7 mouse cellular contexts compared by ENCODE assay signal in genomic region chr9:45838069-45838433, GRCm38 (mm10). TPM values are rescaled to one million over a fixed set of nuclear protein-coding genes. Genes with fewer than 3 reads are reported as not detected.
DNase-seq lines count a peak whose midpoint lies in the region; ATAC-seq and TF ChIP-seq lines count a peak whose summit lies in the region.

No protein-coding gene starts in this region.

- H3K4me2 ChIP-seq in forebrain, embryonic 13.5 days: peak overlapping the region; percentile 100
- peak overlapping the region; percentile 99 for H3K4me2 ChIP-seq in limb, embryonic 12.5 days
- H3K4me2 ChIP-seq in neural tube, embryonic 15.5 days: peak overlapping the region; percentile 96

- peaks cover 14% of the 10 kb centered on the region for H3K4me1 ChIP-seq in lung, adult 2 months (ENCODE audit: control insufficient read depth, insufficient read depth, low read length)
- peaks cover 41% of the 10 kb centered on the region for H3K4me1 ChIP-seq in forebrain, embryonic 13.5 days
- H3K4me1 ChIP-seq in limb, embryonic 12.5 days (replicated peaks): peaks cover 24% of the 10 kb centered on the region
- H3K4me1 ChIP-seq in neural tube, embryonic 15.5 days: peaks cover 42% of the 10 kb centered on the region

- TF ChIP-seq POLR2A in lung, adult 2 months (IDR thresholded peaks at IDR 0.05; ENCODE audit: borderline replicate concordance, extremely low read depth, low read depth, low read length): no peak

- H3K4me3 ChIP-seq in lung, adult 2 months (replicated peaks; ENCODE audit: extremely low read depth, low read depth, low read length): peak overlapping the region; percentile 69
- peak overlapping the region; percentile 79 for H3K4me3 ChIP-seq in forebrain, embryonic 13.5 days
- H3K4me3 ChIP-seq in limb, embryonic 12.5 days (replicated peaks): peak overlapping the region; percentile 83
- H3K4me3 ChIP-seq in neural tube, embryonic 15.5 days (replicated peaks): peak overlapping the region; percentile 93

- no peak overlapping the region for H3K27ac ChIP-seq in forebrain, embryonic 13.5 days
- H3K27ac ChIP-seq in limb, embryonic 12.5 days: no peak overlapping the region
- H3K27ac ChIP-seq in neural tube, embryonic 15.5 days (replicated peaks): no peak overlapping the region; the same call in 1 of the 2 replicates

- H3K27me3 ChIP-seq in forebrain, embryonic 13.5 days: no peaks in the 10 kb centered on the region
- no peaks in the 10 kb centered on the region for H3K27me3 ChIP-seq in limb, embryonic 12.5 days
- H3K27me3 ChIP-seq in neural tube, embryonic 15.5 days (replicated peaks): no peaks in the 10 kb centered on the region

- H3K9me3 ChIP-seq in forebrain, embryonic 13.5 days (replicated peaks): no peaks in the 10 kb centered on the region
- no peaks in the 10 kb centered on the region for H3K9me3 ChIP-seq in limb, embryonic 12.5 days
- no peaks in the 10 kb centered on the region for H3K9me3 ChIP-seq in neural tube, embryonic 15.5 days (replicated peaks)

- DNase-seq in lung, adult 2 months: no peak
- no peak for DNase-seq in lung, postnatal 14 days
- no peak for DNase-seq in thymus, postnatal 36 days

- H3K9ac ChIP-seq in forebrain, embryonic 13.5 days: no peak overlapping the region
- H3K9ac ChIP-seq in limb, embryonic 12.5 days (replicated peaks): no peak overlapping the region
- H3K9ac ChIP-seq in neural tube, embryonic 15.5 days (replicated peaks): no peak overlapping the region; the same call in none of the 2 replicates

- no peak for TF ChIP-seq CTCF in lung, adult 2 months (IDR thresholded peaks at IDR 0.05; ENCODE audit: insufficient read depth, low read length)

- no peak; the same call in 1 of the 2 replicates for ATAC-seq in forebrain, embryonic 13.5 days
- ATAC-seq in limb, embryonic 12.5 days (ENCODE audit: insufficient number of reproducible peaks, insufficient read depth, low FRiP score, low TSS enrichment, low read depth): peak; percentile 13; the same call in 1 of the 2 replicates
- ATAC-seq in neural tube, embryonic 15.5 days (ENCODE audit: low FRiP score): no peak
- ATAC-seq in monocyte, adult 5-6 weeks (replicated peaks; ENCODE audit: insufficient number of reproducible peaks, low FRiP score, low TSS enrichment, poor library complexity, severe bottlenecking): no peak

- WGBS in lung, adult 2 months: 29% methylated on average over 4 of the region's 4 CpGs
- WGBS in forebrain, embryonic 13.5 days: 19% methylated on average over 4 of the region's 4 CpGs
- 21% methylated on average over 4 of the region's 4 CpGs for WGBS in limb, embryonic 12.5 days
- WGBS in neural tube, embryonic 15.5 days: 24% methylated on average over 4 of the region's 4 CpGs

- H3K36me3 ChIP-seq in forebrain, embryonic 13.5 days (ENCODE audit: poor library complexity, severe bottlenecking): 0 out of 2 replicates have a peak, but pooled peaks cover 3% of the 10 kb centered on the region
- H3K36me3 ChIP-seq in limb, embryonic 12.5 days: no peaks in the 10 kb centered on the region
- H3K36me3 ChIP-seq in neural tube, embryonic 15.5 days: 0 out of 2 replicates have a peak, but pooled peaks cover 2% of the 10 kb centered on the region

RNA-seq across cellular contexts. Expression of gene Bace1, which starts 0.3 kb away (rescaled TPM):
- polyA plus RNA-seq in lung, adult 2 months (2012; rRNA removed): 21.0 and 25.7 TPM in 2 replicates
- 33.5 and 35.6 TPM in 2 replicates for polyA plus RNA-seq in forebrain, embryonic 13.5 days (2015; fragmentation: Nextera tagmentation; extraction: Ambion mirVana)
- polyA plus RNA-seq in limb, embryonic 12.5 days (2016; fragmentation: Nextera tagmentation; extraction: Ambion mirVana): 27.3 and 28.3 TPM in 2 replicates
- 43.3 and 49.3 TPM in 2 replicates for polyA plus RNA-seq in neural tube, embryonic 15.5 days (2015; fragmentation: Nextera tagmentation; extraction: Ambion mirVana)
- 0.29 to 1.1 TPM (median 0.43 TPM) in 3 replicates for total RNA-seq in monocyte, adult 5-6 weeks (2017)

RNA-seq across cellular contexts. Expression of gene Cep164, which starts 9.6 kb away (rescaled TPM):
- polyA plus RNA-seq in lung, adult 2 months (2012; rRNA removed): 23.1 and 23.4 TPM in 2 replicates
- polyA plus RNA-seq in forebrain, embryonic 13.5 days (2015; fragmentation: Nextera tagmentation; extraction: Ambion mirVana): 16.1 and 19.1 TPM in 2 replicates
- 23.6 and 26.2 TPM in 2 replicates for polyA plus RNA-seq in limb, embryonic 12.5 days (2016; fragmentation: Nextera tagmentation; extraction: Ambion mirVana)
- 12.9 and 16.3 TPM in 2 replicates for polyA plus RNA-seq in neural tube, embryonic 15.5 days (2015; fragmentation: Nextera tagmentation; extraction: Ambion mirVana)
- 10.6 to 16.4 TPM (median 13.0 TPM) in 3 replicates for total RNA-seq in monocyte, adult 5-6 weeks (2017)
